Mouse (Mus musculus) G1E (cell line): ENCODE measurements around the gene Acad12. TPM values are rescaled to one million over a fixed set of nuclear protein-coding genes. Genes with fewer than 3 reads are reported as not detected.

Experiments used
- ATAC-seq: 2 replicates; pipeline ENCODE4 v1.8.0; 2016; ENCODE audit warnings: mild to moderate bottlenecking; ENCODE audit not compliant: insufficient number of reproducible peaks, poor library complexity, low FRiP score, severe bottlenecking; ENCODE audit errors: extremely low read depth
- DNase-seq: peaks from one replicate; pipeline ENCODE4 v3.0.0; 2012; ENCODE audit warnings: low spot score
- H3K27me3 ChIP-seq: 2 replicates; pipeline ENCODE4 v1.6.1; 2012; ENCODE audit warnings: mild to moderate bottlenecking, low read length, inconsistent platforms; ENCODE audit not compliant: insufficient read depth
- H3K36me3 ChIP-seq: replicated peaks from 2 replicates; pipeline ENCODE3; 2012; ENCODE audit warnings: mild to moderate bottlenecking, inconsistent platforms
- H3K4me1 ChIP-seq: 2 replicates; pipeline ENCODE4 v1.6.1; 2012; ENCODE audit warnings: low read depth, low read length, inconsistent platforms, mixed read lengths; ENCODE audit not compliant: insufficient read depth
- H3K4me3 ChIP-seq: 2 replicates; pipeline ENCODE4 v1.5.1; 2012; ENCODE audit warnings: low read depth, mild to moderate bottlenecking, inconsistent platforms, low read length, moderate library complexity, mixed read lengths
- H3K9me3 ChIP-seq: replicated peaks from 2 replicates; pipeline ENCODE4 v1.6.1; 2012; ENCODE audit warnings: inconsistent platforms
- CTCF ChIP-seq: IDR thresholded peaks from 2 replicates; pipeline ENCODE4 v1.5.1; 2012; ENCODE audit warnings: low read depth, low read length, inconsistent platforms, mixed read lengths
- GATA1 ChIP-seq: IDR thresholded peaks from 2 replicates; pipeline ENCODE4 v1.6.1; 2012; ENCODE audit warnings: borderline replicate concordance, low read length, inconsistent platforms, mixed read lengths
- GATA2 ChIP-seq: IDR thresholded peaks from 2 replicates; pipeline ENCODE4 v1.6.1; 2012; ENCODE audit warnings: low read depth, low read length, inconsistent platforms, borderline replicate concordance
- POLR2AphosphoS5 ChIP-seq: IDR thresholded peaks from 2 replicates; pipeline ENCODE4 v1.6.1; 2012; ENCODE audit warnings: low read depth, low read length, inconsistent platforms; ENCODE audit not compliant: insufficient replicate concordance
- TAL1 ChIP-seq: conservative IDR thresholded peaks from 2 replicates; pipeline ENCODE4 v1.6.1; 2012; ENCODE audit warnings: low read depth, low read length, inconsistent platforms, mixed read lengths
- polyA plus RNA-seq: library from polyadenylated mRNA; stranded (reverse); fragments of >175 nt; gene quantifications from 2 replicates; pipeline ENCODE4 v1.2.3, GENCODE M21; 2012
- total RNA-seq, 2 experiments: library from RNA; stranded (forward) in 1 of 2; stranded (reverse) in 1 of 2; fragments of 200-1000 nt in 1 of 2; fragments of >200 nt in 1 of 2; fragmentation: Nextera tagmentation in 1 of 2; gene quantifications; 2 replicates each; pipeline ENCODE4 v1.2.3; 2014 to 2017

Acad12 gene
- total and polyA plus RNA-seq, 3 experiments: 1.2 to 4.9 (median 4.3) TPM

DNA sequence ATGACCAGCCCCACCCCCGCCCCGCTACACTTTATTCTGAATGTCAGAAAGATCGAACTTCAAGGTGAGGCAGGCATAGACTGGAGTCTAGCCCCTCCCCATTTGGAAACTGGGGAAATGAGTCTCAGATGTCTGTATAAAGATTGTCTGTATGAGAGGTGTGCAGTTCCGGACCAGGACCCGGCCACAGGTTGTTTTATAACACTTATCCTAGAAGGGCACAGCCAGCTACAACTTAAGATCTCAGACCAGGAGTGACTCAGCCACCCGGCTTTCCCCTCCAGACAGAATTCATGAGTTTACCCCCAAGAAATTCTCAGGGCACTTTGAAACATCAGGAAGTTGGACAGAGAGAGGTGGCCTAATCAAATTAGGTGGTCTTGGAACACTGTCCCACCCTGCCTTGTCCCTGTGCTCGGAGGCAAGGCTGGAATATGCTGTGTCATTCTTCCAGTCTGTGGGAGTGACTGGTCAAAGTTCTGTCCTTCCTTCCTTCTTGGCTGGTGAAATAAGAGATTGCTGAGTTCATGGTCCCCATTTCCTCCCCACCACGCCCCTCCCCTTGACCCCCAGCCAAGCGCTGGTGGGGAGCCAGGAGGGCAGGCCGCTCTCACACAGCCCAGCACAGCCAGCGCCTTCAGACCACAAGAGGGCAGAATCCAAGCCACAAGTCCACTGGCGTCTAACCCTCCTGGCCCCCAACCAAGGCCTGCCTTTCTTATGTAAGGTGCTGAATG lies 34.8 kb downstream of the Acad12 start:
- peak; percentile 73 for DNase-seq
- ATAC-seq: peak; percentile 74
- Histone ChIP-seq H3K4me3 (peak overlapping the region; percentile 33; the same call in 1 of the 2 replicates), H3K27me3 (peaks cover 8% of the 10 kb centered on the region; the same call in 1 of the 2 replicates), H3K9me3 (no peaks in the 10 kb centered on the region), H3K4me1 (peaks cover 26% of the 10 kb centered on the region), H3K36me3 (peaks cover 9% of the 10 kb centered on the region)
- TF ChIP-seq CTCF: no peak
- no peak for TF ChIP-seq GATA1
- no peak for TF ChIP-seq POLR2AphosphoS5
- no peak for TF ChIP-seq GATA2
- no peak for TF ChIP-seq TAL1

GRCm38 (mm10) chr5:121581945-121582344 lies 36.8 kb downstream of the Acad12 start:
- Histone ChIP-seq H3K4me1 (peaks cover 25% of the 10 kb centered on the region), H3K4me3 (no peak overlapping the region), H3K36me3 (peaks cover 21% of the 10 kb centered on the region), H3K27me3 (peaks cover 5% of the 10 kb centered on the region; the same call in 1 of the 2 replicates), H3K9me3 (no peaks in the 10 kb centered on the region)
- DNase-seq: no peak
- no peak for ATAC-seq
- TF ChIP-seq GATA1 (no peak), GATA2 (no peak), POLR2AphosphoS5 (no peak), TAL1 (no peak), CTCF (no peak)

DNA sequence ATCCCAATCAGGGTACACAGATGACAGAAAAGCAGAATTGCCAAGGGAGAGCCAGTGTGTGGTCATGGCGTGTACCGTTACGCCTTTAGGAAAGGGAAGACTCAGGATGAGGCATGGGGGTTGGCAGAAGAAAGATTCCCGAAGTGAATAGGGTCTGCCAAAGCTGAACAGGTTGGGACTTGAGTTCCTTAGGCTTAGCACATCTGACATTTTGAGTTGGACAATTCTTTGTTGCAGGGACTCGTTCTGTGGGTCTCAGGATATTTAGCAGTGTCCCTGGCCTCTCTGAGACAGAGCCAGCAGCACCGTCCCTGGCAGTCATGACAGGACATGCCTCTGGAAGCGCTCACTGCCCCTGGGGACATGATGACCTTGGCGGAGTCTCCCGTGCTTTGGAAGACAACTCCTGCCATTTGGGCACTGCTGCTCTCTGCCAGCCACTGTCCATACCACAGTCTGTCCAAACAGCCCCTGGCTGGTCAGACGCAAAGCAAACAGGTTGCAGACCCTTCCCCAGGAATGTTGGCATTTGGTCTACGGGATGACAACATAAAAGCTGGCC lies 41.7 kb downstream of the Acad12 start:
- no peaks in the 10 kb centered on the region for H3K9me3 ChIP-seq
- peaks cover 54% of the 10 kb centered on the region for H3K36me3 ChIP-seq
- ATAC-seq: no peak
- H3K4me3 ChIP-seq: no peak overlapping the region
- peaks cover 3% of the 10 kb centered on the region for H3K4me1 ChIP-seq
- no peak for DNase-seq
- peaks cover 10% of the 10 kb centered on the region for H3K27me3 ChIP-seq
- TF ChIP-seq GATA2 (no peak), TAL1 (no peak), CTCF (no peak), POLR2AphosphoS5 (no peak), GATA1 (no peak)

GRCm38 (mm10) chr5:121575867-121576266 lies 42.9 kb downstream of the Acad12 start:
- no peak for TF ChIP-seq GATA1
- TF ChIP-seq TAL1: no peak
- no peak for TF ChIP-seq POLR2AphosphoS5
- TF ChIP-seq CTCF: no peak
- TF ChIP-seq GATA2: no peak
- Histone ChIP-seq H3K4me1 (no peaks in the 10 kb centered on the region), H3K36me3 (peaks cover 64% of the 10 kb centered on the region), H3K4me3 (no peak overlapping the region), H3K27me3 (peaks cover 11% of the 10 kb centered on the region), H3K9me3 (no peaks in the 10 kb centered on the region)
- DNase-seq (no peak), ATAC-seq (no peak)

GRCm38 (mm10) chr5:121574145-121574544 lies 44.6 kb downstream of the Acad12 start:
- Histone ChIP-seq H3K4me1 (no peaks in the 10 kb centered on the region), H3K36me3 (peaks cover 66% of the 10 kb centered on the region), H3K4me3 (no peak overlapping the region), H3K9me3 (no peaks in the 10 kb centered on the region), H3K27me3 (peaks cover 8% of the 10 kb centered on the region)
- TF ChIP-seq TAL1: no peak
- no peak for TF ChIP-seq GATA1
- no peak for TF ChIP-seq POLR2AphosphoS5
- no peak for TF ChIP-seq GATA2
- TF ChIP-seq CTCF: no peak
- DNase-seq: no peak
- ATAC-seq: no peak

GRCm38 (mm10) chr5:121570787-121571186 lies 48.0 kb downstream of the Acad12 start:
- peaks cover 55% of the 10 kb centered on the region for H3K36me3 ChIP-seq
- DNase-seq (no peak), ATAC-seq (no peak)
- H3K27me3 ChIP-seq: peaks cover 15% of the 10 kb centered on the region
- peaks cover 3% of the 10 kb centered on the region; the same call in 1 of the 2 replicates for H3K4me1 ChIP-seq
- no peak overlapping the region for H3K4me3 ChIP-seq
- H3K9me3 ChIP-seq: no peaks in the 10 kb centered on the region
- no peak for TF ChIP-seq GATA2
- TF ChIP-seq CTCF: no peak
- TF ChIP-seq GATA1: no peak
- no peak for TF ChIP-seq POLR2AphosphoS5
- no peak for TF ChIP-seq TAL1
